Mouse (Mus musculus) sigmoid colon, adult 10 weeks (tissue): ENCODE measurements around the gene Malsu1. TPM values are rescaled to one million over a fixed set of nuclear protein-coding genes. Genes with fewer than 3 reads are reported as not detected.

Source experiments
- polyA plus RNA-seq: library from polyadenylated mRNA; stranded (reverse); fragments of 350-450 nt; fragmentation: Illumina TruSeq; extraction: RNeasy Lipid Tissue Mini Kit (QIAGEN cat#74804); gene quantifications from one replicate; pipeline ENCODE4 v1.2.3, GENCODE M21; 2014; ENCODE audit warnings: low read depth, low replicate concordance

Malsu1 gene
- polyA plus RNA-seq = 37.3 TPM

DNA sequence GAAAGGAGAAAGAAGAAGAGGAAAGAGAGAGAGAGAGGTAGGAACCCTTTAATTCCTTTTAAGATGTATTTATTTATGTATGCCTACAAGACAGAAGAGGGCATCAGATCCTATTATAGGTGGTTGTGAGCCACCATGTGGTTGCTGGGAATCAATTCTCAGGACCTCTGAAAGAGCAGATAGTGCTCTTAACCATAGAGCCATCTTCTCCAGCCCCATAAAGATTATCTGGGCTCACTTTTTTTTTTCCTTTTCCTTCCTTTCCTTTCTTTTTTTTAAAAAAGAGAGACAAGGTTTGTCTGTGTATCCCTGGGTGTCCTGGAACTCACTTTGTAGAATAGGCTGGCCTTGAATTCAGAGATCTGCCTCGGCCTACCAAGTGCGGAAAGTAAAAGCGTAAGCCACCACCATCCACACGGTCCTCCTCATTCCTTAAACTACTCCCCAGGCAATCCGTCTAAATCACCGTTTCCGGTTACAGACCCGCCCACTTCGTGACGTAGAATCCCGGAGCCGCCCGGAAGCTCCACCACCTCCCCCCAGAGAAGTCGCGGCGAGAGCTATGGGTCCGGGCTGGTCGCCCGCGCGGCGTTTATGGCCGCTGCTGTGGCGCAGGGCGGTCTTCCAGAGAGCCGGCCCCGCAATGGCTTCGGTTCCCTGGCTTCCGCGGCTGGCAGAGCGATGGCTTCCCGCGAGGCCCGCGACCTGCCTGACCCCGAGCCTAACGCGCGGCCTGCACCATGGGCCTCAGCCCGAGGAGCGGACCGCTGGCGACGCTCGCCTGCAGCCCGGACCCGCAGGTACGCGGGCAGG, at the start of gene Malsu1:
Gene Malsu1 (plus strand): TSS at position 492 of the 813 bp plus-strand sequence.

DNA sequence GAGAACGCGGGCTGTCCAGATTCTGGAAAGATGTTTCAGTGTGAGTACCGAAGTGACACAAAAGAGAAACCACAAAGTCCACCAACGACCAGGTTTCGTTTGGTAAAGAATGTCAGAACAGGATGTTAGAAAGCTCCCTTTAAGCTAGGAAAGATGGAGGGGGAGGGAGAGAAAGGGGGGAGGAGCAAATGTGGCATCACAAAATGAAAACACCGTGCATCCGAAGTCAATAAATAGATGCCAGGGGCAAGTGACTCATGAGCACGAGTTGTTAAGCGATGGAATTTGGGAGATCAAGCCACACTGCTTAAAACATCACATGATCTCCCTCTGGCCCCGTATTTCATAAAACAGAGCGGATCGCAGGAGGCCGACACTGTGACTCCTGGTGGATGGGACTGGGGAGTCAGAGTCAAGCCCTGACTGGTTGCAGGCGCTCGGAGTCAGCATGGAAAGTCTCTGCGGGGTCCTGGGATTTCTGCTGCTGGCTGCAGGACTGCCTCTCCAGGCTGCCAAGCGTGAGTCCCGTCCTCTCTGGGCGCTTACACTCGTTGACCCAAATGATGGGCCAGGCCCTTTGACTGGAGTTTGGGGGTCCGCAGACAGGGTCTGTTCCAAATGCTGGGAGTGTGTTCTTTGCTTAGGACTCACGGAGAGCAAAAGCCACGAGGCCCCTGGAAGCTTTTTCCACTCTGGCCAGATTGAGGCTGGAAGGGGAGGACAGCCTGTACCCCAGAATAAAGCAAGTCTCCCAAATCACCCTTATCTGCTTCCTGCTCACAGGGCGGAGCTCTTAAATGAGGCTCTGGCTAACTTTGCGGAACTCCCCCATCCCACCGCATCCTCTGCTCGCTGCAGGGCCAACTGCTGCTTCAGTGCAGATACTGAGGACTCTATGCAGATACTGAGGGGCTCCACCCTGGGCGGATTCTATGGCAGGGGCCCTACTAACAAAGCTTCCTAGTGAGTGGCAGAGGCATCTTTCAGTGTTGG, 37.0 kb upstream of the Malsu1 start, which contains the start of gene Gpnmb:
Gene Gpnmb (plus strand): TSS at position 272 of the 993 bp plus-strand sequence.

Other genes with a start within 250 kb of the Malsu1 start
- 133 TPM for gene Tmem176a, start 232.9 kb upstream of the Malsu1 start, polyA plus RNA-seq
- gene Tmem176b, start 232.3 kb upstream of the Malsu1 start, polyA plus RNA-seq = 19.3 TPM
- 80.7 TPM for gene Aoc1, start 200.9 kb upstream of the Malsu1 start, polyA plus RNA-seq
- not detected for gene 1600015I10Rik, start 143.9 kb upstream of the Malsu1 start, polyA plus RNA-seq
- gene Doxl2, start 98.8 kb upstream of the Malsu1 start, polyA plus RNA-seq = not detected
- not detected for gene Svs1, start 86.9 kb upstream of the Malsu1 start, polyA plus RNA-seq
- 1.4 TPM for gene Gpnmb, start 37.2 kb upstream of the Malsu1 start, polyA plus RNA-seq
- 0.13 TPM for gene Igf2bp3, start 141.2 kb downstream of the Malsu1 start, polyA plus RNA-seq
- gene Tra2a, start 190.2 kb downstream of the Malsu1 start, polyA plus RNA-seq = 267 TPM
- 8.1 TPM for gene Ccdc126, start 245.5 kb downstream of the Malsu1 start, polyA plus RNA-seq